Mouse (Mus musculus) A20 (cell line): Measurements from ENCODE around the gene Taok1.

Source experiments
- DNase-seq: peaks from one replicate; pipeline ENCODE4 v3.0.0-alpha.2; 2011; ENCODE audit warnings: low read depth, low spot score

Gene Taok1

GRCm38 (mm10) chr11:77492311-77492871, 115.2 kb downstream of the Taok1 start:
- peak; percentile 83 for DNase-seq

- peak; percentile 68 for DNase-seq
Measured at GRCm38 (mm10) chr11:77491502-77492291, 115.9 kb downstream of the Taok1 start.

GRCm38 (mm10) chr11:77491123-77491501, 116.5 kb downstream of the Taok1 start:
- peak; percentile 91 for DNase-seq

GRCm38 (mm10) chr11:77490451-77490850, 117.2 kb downstream of the Taok1 start:
- DNase-seq, result no peak

- DNase-seq, result peak; percentile 71
Measured at GRCm38 (mm10) chr11:77489591-77490235, 117.9 kb downstream of the Taok1 start, which contains the start of gene Ankrd13b. TSS of gene Ankrd13b (minus strand) at chr11:77489678.

- no peak for DNase-seq
Measured at GRCm38 (mm10) chr11:77488771-77489581, 118.6 kb downstream of the Taok1 start.

- no peak for DNase-seq
Measured at GRCm38 (mm10) chr11:77486798-77487197, 120.8 kb downstream of the Taok1 start.

GRCm38 (mm10) chr11:77485229-77485628, 122.4 kb downstream of the Taok1 start:
- DNase-seq, result no peak

GRCm38 (mm10) chr11:77483510-77484255, 123.9 kb downstream of the Taok1 start:
- DNase-seq, result peak; percentile 73

GRCm38 (mm10) chr11:77483043-77483442, 124.6 kb downstream of the Taok1 start:
- no peak for DNase-seq
